Mouse (Mus musculus) neural tube, embryonic 11.5 days (tissue): Measurements from ENCODE around the gene Snx30. TPM values are rescaled to one million over a fixed set of nuclear protein-coding genes. Genes with fewer than 3 reads are reported as not detected.

Source experiments
- ATAC-seq: fragments of 200-750 bp; cut with Nextera tagmentation; 2 replicates; pipeline ENCODE4 v1.8.0; 2017; ENCODE audit warnings: moderate number of reproducible peaks, mild to moderate bottlenecking, moderate TSS enrichment, moderate library complexity; ENCODE audit not compliant: insufficient read depth, low FRiP score, low TSS enrichment
- DNase-seq: peaks from one replicate; pipeline ENCODE4 v3.0.0-alpha.2; 2015; ENCODE audit warnings: low spot score
- H3K27ac ChIP-seq: fragments of 300-500 bp; sonication (generic); 2 replicates; pipeline ENCODE4 v1.5.1; 2014; ENCODE audit warnings: low read depth, mild to moderate bottlenecking, low read length
- H3K27me3 ChIP-seq: fragments of 300-500 bp; sonication (generic); 2 replicates; pipeline ENCODE4 v1.6.1; 2014; ENCODE audit warnings: mild to moderate bottlenecking, low read length, mixed read lengths; ENCODE audit not compliant: control insufficient read depth, insufficient read depth
- H3K36me3 ChIP-seq: fragments of 300-500 bp; sonication (generic); 2 replicates; pipeline ENCODE4 v1.6.1; 2014; ENCODE audit warnings: mild to moderate bottlenecking, low read length, moderate library complexity, mixed read lengths; ENCODE audit not compliant: control insufficient read depth, insufficient read depth
- H3K4me1 ChIP-seq: fragments of 300-500 bp; sonication (generic); 2 replicates; pipeline ENCODE4 v1.6.1; 2014; ENCODE audit warnings: low read length, mixed read lengths; ENCODE audit not compliant: control insufficient read depth, insufficient read depth
- H3K4me2 ChIP-seq: fragments of 300-500 bp; sonication (generic); 2 replicates; pipeline ENCODE4 v1.6.1; 2014; ENCODE audit warnings: low read depth, mild to moderate bottlenecking, moderate library complexity
- H3K4me3 ChIP-seq: fragments of 300-500 bp; sonication (generic); 2 replicates; pipeline ENCODE4 v1.5.1; 2014; ENCODE audit warnings: low read depth, low read length
- H3K9ac ChIP-seq: fragments of 300-500 bp; sonication (generic); 2 replicates; pipeline ENCODE4 v1.6.1; 2014; ENCODE audit warnings: mild to moderate bottlenecking, low read length
- H3K9me3 ChIP-seq: fragments of 300-500 bp; sonication (generic); 2 replicates; pipeline ENCODE4 v1.6.1; 2016; ENCODE audit warnings: low read length; ENCODE audit not compliant: control insufficient read depth
- WGBS: fragments of 180-500 bp; shearing (Covaris S2); extraction: QIAGEN DNeasy Blood & Tissue Kit; methylation state at CpG from one replicate; pipeline ENCODE4 v1.1.7; 2014; 5-methylcytosine and 5-hydroxymethylcytosine counted together
- polyA plus RNA-seq: library from polyadenylated mRNA; unstranded; fragments of >200 nt; fragmentation: Nextera tagmentation; extraction: Ambion mirVana; gene quantifications from 2 replicates; pipeline ENCODE4 v1.2.1, GENCODE M21; 2014

Gene Snx30
- polyA plus RNA-seq, 1 experiment from 2014 or later = 10.6 TPM

- H3K27ac ChIP-seq = no peak overlapping the region
- no peak overlapping the region for H3K4me3 ChIP-seq
- no peak overlapping the region for H3K4me2 ChIP-seq
- peaks cover 2% of the 10 kb centered on the region; the same call in 1 of the 2 replicates for H3K36me3 ChIP-seq
- ATAC-seq (peak; percentile 62), DNase-seq (peak; percentile 37)
- 36% methylated on average over 7 of the region's 7 CpGs for WGBS
- H3K27me3 ChIP-seq = no peaks in the 10 kb centered on the region
- H3K9ac ChIP-seq = no peak overlapping the region
- peaks cover 6% of the 10 kb centered on the region; the same call in 1 of the 2 replicates for H3K4me1 ChIP-seq
- H3K9me3 ChIP-seq = no peaks in the 10 kb centered on the region
These were observed 40.1 kb upstream of the Snx30 start for GRCm38 (mm10) chr4:59765385-59766005.

DNA sequence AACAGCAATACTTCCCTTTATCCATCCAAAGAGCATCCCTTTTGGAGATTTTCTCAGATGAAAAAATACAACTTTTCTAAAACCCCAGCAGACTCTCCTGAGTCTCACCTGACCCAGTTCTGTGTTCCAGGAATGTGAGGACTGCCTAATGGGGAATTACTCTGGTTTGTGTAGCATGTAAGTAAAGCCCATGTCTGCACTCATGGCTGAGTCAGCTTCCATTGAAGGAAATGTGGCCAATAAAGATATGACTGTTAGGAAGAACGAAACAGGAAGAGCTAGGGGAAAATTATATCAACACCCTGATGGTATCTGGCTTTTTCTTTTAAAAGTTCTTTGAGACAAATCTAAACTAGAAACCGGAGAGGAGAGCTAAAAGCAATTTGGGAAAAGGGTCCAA is 37.9 kb upstream of the Snx30 start:
- H3K4me1 ChIP-seq = peaks cover 6% of the 10 kb centered on the region; the same call in 1 of the 2 replicates
- ATAC-seq = no peak
- H3K36me3 ChIP-seq = peaks cover 9% of the 10 kb centered on the region

DNA sequence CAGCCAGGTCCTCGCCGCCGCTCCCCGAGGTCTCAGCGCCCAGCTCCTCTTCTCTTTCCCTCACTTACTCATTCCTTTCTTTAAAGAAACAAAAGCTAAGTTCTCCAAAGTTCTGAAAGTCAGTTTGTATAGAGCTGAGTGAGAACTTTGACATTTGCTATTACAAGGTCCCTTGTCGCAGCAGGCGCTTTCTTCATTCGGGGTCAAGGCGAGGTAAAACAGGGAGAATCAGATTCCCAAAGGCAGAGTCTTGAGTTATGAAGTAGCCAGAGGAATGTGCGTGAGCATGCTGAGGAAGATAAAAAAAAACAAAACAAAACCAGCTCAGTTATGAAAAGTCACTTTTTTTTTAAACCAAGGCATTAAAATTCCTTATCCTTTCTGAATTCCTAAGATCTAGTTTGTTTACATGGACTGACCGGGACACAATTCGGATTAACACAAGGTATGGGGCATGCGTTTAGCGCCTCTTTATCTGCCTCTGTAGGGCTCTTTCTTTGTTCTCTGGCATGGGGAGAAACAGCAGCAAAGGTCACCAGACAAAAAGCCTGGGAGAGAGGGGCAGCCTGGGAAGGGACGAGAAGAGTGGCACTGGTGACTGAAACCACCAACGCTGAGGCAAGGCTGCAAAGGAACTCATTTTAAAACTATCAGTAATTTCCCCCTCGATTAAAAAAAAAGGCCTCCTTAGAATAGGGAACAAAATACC is 33.3 kb upstream of the Snx30 start:
- Histone ChIP-seq H3K9ac (no peak overlapping the region), H3K4me1 (no peaks in the 10 kb centered on the region), H3K27ac (no peak overlapping the region; the same call in 1 of the 2 replicates), H3K27me3 (no peaks in the 10 kb centered on the region), H3K36me3 (peaks cover 11% of the 10 kb centered on the region), H3K9me3 (no peaks in the 10 kb centered on the region), H3K4me3 (no peak overlapping the region), H3K4me2 (no peak overlapping the region)
- WGBS = 50% methylated on average over 17 of the region's 17 CpGs
- DNase-seq (peak; percentile 41), ATAC-seq (no peak)

More for the DNA sequence above, 37.9 kb upstream of the Snx30 start:
- Histone ChIP-seq H3K9me3 (no peaks in the 10 kb centered on the region), H3K27ac (no peak overlapping the region), H3K27me3 (no peaks in the 10 kb centered on the region), H3K9ac (no peak overlapping the region), H3K4me3 (no peak overlapping the region), H3K4me2 (no peak overlapping the region)
- DNase-seq = no peak
- WGBS = 89% methylated on average over 2 of the region's 2 CpGs

- Histone ChIP-seq H3K36me3 (0 out of 2 replicates have a peak, but pooled peaks cover 3% of the 10 kb centered on the region), H3K9me3 (no peaks in the 10 kb centered on the region), H3K4me2 (no peak overlapping the region), H3K27me3 (no peaks in the 10 kb centered on the region), H3K27ac (no peak overlapping the region), H3K4me1 (0 out of 2 replicates have a peak, but pooled peaks cover 2% of the 10 kb centered on the region), H3K9ac (no peak overlapping the region), H3K4me3 (no peak overlapping the region)
- WGBS = 83% methylated on average over 3 of the region's 3 CpGs
- no peak for ATAC-seq
- DNase-seq = no peak
These were observed 27.8 kb upstream of the Snx30 start for GRCm38 (mm10) chr4:59777828-59778227.

DNA sequence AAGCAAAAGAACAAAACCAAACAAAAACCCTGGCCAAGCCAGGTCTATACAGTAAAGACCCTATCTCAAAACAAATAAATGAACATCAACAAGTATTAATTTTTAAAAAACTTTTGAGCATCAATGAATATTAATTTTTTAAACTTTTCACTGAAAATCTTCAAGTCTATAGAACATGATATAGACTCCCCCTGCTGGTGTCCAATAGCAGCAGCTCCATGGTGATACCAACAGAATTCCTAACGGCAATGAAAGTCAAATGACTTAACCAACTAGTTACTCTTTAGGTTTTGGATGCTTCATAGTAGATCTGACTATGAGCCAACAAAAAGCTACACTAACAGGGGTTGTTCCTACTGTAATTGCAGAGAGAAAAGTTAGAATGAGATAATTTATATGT is 25.1 kb upstream of the Snx30 start:
- 56% methylated on average over 1 of the region's 1 CpGs for WGBS
- DNase-seq = no peak
- Histone ChIP-seq H3K27me3 (no peaks in the 10 kb centered on the region), H3K36me3 (no peaks in the 10 kb centered on the region), H3K4me2 (no peak overlapping the region), H3K4me3 (no peak overlapping the region), H3K4me1 (0 out of 2 replicates have a peak, but pooled peaks cover 2% of the 10 kb centered on the region), H3K27ac (no peak overlapping the region), H3K9me3 (no peaks in the 10 kb centered on the region), H3K9ac (no peak overlapping the region)
- ATAC-seq = no peak

DNA sequence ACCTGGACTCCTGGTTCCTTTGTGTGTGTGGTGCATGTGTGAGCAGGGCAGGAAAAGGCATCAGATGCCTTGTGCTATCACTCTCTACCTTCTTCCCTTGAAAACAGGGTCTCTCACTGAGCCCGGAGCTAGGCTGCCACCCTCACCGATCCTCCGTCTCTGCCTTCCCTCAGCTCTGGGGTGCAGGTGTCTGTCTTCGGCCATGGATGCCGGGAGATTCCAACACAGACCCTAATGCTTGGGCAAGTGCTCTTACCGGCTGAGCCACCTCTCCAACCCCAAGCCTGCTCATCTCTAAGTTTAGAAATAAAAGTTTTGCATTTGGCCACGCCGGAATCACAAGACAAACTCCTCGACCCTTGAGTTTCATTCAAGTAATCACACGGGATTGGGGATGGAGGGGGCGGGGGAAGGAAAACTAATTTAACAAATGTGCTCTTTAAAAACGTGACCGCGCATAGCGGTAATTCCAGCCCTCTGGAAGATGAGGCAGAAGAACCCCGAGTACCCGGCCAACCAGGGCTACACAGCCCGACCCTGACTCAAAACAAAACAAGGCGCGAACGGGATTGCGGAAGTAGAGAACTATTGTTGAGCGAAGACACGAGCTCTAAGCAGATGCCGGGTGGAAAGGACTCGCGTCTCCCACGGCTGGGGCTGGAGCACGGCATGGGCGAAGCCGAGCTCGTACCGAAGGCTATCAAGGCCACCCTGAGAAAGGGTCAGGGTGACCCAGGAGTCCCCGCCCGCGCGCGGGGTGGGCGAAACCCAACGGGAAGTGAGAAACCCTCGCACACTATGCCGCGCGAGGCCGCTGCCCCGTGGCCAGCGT is 22.6 kb upstream of the Snx30 start:
- Histone ChIP-seq H3K9ac (peak overlapping the region; percentile 88), H3K36me3 (no peaks in the 10 kb centered on the region), H3K4me2 (peak overlapping the region; percentile 81), H3K4me1 (0 out of 2 replicates have a peak, but pooled peaks cover 2% of the 10 kb centered on the region), H3K27ac (peak overlapping the region; percentile 72; the same call in 1 of the 2 replicates), H3K4me3 (peak overlapping the region; percentile 97), H3K9me3 (no peaks in the 10 kb centered on the region), H3K27me3 (no peaks in the 10 kb centered on the region)
- DNase-seq (peak; percentile 66), ATAC-seq (no peak; the same call in none of the 2 replicates)
- under 1% methylated on average over 47 of the region's 47 CpGs for WGBS

DNA sequence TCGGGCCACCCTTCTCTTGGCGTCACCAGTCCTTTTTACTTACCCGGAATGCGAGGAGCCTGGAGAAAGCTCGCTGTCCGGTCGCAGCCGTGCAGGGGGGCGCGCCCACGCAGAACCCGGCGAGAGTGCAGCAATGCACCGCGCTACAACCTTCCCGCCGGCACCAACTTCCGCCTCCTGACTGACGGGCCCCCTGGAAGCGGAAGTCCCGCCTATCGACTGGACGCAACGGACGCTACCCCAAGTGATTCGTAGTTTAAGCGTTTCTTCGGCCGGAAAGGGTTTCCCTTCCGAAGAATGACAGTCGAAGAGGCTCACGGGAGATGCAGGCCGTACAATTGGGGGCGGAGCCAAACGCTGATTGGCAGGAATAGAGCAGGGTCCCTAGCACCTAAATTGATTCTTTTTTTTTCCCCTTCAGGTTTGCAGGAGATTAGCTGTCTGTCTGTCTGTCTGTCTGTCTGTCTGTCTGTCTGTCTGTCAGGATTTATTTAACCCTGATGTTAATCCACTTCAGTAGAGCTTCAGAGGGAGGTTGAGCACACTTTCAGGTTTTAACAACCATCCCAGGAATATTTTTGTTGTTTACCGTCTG is 21.9 kb upstream of the Snx30 start:
- DNase-seq = peak; percentile 97
- Histone ChIP-seq H3K9me3 (no peaks in the 10 kb centered on the region), H3K36me3 (no peaks in the 10 kb centered on the region), H3K27ac (peak overlapping the region; percentile 72; the same call in 1 of the 2 replicates), H3K4me1 (0 out of 2 replicates have a peak, but pooled peaks cover 2% of the 10 kb centered on the region), H3K9ac (peak overlapping the region; percentile 88), H3K4me3 (peak overlapping the region; percentile 97), H3K4me2 (peak overlapping the region; percentile 81), H3K27me3 (no peaks in the 10 kb centered on the region)
- ATAC-seq = peak; percentile 95
- WGBS = under 1% methylated on average over 36 of the region's 36 CpGs

DNA sequence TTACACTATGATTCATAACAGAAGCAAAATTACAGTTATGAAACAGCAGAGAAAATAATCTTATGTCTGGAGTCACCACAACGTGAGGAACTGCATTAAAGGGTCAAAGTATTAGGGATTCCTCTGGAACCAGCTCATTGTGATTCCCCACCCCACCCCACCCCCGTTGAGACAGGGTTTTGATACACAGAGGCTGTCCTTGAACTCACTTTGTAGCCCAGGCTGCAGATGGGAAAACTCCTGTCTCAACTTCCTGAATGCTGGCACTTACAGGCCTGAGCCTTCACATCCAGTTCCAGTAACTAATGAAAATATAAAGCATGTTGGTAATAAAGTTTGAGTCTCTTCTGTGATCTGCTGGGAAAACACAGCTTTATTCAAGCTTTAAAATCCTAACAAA is 20.2 kb upstream of the Snx30 start:
- H3K27ac ChIP-seq = no peak overlapping the region
- no peak overlapping the region for H3K4me2 ChIP-seq
- H3K9me3 ChIP-seq = no peaks in the 10 kb centered on the region
- no peaks in the 10 kb centered on the region for H3K36me3 ChIP-seq
- H3K4me1 ChIP-seq = 0 out of 2 replicates have a peak, but pooled peaks cover 2% of the 10 kb centered on the region
- H3K27me3 ChIP-seq = no peaks in the 10 kb centered on the region
- ATAC-seq (no peak), DNase-seq (no peak)
- H3K4me3 ChIP-seq = no peak overlapping the region
- H3K9ac ChIP-seq = no peak overlapping the region
- whole genome bisulfite sequencing = 45% methylated on average over 2 of the region's 2 CpGs
